Mouse (Mus musculus) monocyte, adult 5-6 weeks (primary cell): Measurements from ENCODE around the gene Fkbp8. TPM values are rescaled to one million over a fixed set of nuclear protein-coding genes. Genes with fewer than 3 reads are reported as not detected.

Experiments used
- ATAC-seq: fragments of 153-309, 156-312 bp; replicated peaks from 2 replicates; pipeline ENCODE4 v1.8.0; 2017; ENCODE audit warnings: mild to moderate bottlenecking; ENCODE audit not compliant: low TSS enrichment, insufficient number of reproducible peaks, severe bottlenecking, poor library complexity, low FRiP score
- total RNA-seq: library from RNA; stranded (forward); fragments of 200-1000, 200-491, 200-594 nt; gene quantifications from 3 replicates; pipeline ENCODE4 v1.2.3, GENCODE M21; 2017

Fkbp8 gene
- total RNA-seq, 1 experiment from 2014 or later: 174 TPM

DNA sequence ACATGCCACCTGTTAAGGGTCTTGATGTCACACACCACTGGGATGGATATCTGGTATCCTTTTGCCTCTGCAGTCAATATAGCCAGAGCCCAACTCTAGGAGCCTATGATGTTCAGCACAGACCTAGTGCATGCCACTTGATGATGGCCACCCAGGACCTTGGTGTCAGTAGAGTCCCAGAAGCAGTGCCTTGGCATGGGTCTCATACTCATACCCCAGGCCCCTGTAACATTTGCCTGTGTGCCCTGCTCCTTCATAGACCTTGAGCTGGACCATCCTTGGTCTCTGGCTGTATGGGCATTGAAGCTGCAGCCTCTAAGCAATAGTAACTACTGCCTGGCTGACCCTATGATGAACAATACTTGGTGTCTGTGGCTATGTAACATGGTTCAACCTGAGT is 46.8 kb downstream of the Fkbp8 start:
- ATAC-seq: no peak

DNA sequence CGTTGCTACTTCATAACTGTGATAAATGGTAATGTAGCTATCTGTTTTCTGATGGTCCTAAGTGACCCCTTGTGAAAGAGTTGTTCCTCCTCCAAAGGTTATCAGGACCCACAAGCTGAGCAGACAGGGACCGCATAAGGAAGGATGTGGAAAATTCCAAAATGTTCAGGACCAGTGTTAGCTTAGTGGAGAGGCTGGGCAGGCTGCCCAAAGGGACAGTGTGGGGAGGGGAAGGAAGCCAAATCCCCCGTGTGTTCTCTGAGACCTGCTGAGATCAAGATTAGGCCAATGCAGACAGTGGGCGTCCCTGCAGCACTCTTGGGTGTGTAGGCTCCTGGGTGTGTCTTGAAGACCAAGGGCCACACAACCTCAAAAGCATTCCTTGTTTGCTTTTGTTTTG is 47.4 kb downstream of the Fkbp8 start:
- no peak for ATAC-seq

DNA sequence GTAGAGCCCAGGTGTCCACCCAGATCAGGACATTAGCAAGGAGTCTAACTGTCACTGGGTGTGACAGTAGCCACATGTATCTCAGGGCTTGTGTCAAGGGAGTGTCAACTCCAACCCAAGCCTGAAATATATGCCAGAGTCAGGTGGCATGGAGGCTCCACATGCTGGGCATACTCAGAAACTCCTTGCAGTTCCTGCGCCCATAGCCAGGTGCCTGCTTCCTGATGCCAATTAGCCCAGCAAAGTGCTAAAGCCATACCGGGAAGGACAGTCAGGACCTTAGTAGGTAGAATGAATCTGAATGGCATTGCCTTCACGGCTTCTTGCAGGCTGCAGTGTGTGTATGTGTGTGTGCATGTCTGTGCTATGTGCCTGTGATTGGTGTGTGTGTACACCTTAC is 49.7 kb downstream of the Fkbp8 start:
- no peak for ATAC-seq

DNA sequence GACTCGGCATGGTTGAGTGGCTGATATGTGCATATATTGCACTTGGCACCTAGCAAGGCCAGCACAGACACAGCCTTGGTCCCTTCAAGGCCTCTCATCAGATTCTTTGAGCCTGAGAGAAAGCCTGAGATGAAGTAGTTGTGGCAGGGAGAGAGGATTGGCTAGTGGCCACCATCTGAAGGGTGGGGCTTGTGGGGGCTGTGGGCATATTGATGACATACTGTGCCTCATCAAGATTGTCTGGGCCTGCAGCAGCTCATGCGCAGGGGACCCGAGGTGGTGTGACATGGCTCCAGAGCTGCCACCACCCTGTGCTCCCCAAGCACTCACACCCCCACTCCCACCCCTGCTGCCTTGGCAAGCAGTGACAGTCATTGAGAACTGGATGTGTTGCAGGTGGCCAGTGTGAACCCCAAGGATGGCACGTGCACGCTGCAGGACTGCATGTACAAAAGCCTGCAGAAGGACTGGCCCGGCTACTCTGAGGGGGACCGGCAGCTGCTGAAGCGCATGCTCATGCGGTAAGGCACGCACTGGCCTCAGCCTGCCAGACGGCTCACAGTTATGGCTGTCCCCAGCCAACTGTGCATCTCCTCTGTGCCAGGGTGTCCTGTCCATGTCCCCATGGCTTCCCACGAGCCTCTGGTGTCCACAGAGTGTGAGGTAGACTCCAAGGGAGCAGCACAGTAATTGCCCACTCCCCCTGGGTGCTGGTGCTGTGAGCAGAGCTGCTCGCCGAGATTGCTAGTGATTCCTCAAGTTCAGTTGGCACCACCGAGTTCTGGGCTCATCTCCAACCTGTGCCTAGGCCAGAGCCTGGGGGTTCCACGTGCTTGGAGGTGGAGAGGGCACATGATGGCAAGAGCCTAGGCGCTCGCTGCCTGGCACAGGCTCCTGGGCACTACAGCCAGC is 56.2 kb downstream of the Fkbp8 start:
- no peak for ATAC-seq

DNA sequence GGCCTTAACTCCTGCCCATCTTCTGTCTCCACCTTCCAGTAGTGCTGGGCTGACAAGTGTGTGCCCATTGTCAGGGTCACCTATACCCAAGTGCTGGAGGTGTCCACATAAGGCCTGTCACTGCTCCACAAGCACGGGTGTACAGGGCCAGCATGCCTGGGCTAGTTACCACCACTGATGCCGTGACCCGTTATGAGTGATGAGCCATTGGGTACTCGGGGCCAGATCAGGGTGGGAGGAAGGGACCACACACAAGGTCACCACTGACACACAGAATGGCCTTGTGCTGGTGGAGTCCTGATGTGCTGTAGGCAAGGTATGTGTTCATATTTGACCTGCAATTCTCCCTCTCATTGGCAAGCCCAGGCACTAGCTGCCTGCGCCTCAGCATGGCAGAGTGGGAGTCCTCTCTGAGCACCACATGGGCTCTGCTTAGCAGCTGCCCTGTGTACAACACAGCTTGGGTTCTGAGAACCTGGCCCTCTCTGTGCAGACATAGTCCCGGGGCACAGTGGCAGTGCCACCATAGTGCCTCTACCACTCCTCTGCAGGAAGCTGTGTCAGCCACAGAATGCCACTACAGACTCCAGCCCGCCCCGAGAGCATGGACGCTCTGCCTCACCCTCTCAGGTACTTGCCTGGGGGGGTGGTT is 57.2 kb downstream of the Fkbp8 start:
- 0 out of 2 replicates have a peak, but pooled peaks have one; percentile 10 for ATAC-seq

Other genes starting within 250 kb of the Fkbp8 start
- gene Homer3, start 244.9 kb upstream of the Fkbp8 start, total RNA-seq: 2.0 to 3.7 TPM (median 3.4 TPM) in 3 replicates
- gene Ddx49, start 225.2 kb upstream of the Fkbp8 start, total RNA-seq: 74.6 to 94.0 TPM (median 75.3 TPM) in 3 replicates
- 79.7 to 131 TPM (median 108 TPM) in 3 replicates for gene Cope, start 225.2 kb upstream of the Fkbp8 start, total RNA-seq
- gene Cers1, start 211.9 kb upstream of the Fkbp8 start, total RNA-seq: not detected in 3 replicates
- not detected in 3 replicates for gene Gdf1, start 197.9 kb upstream of the Fkbp8 start, total RNA-seq
- gene Upf1, start 174.4 kb upstream of the Fkbp8 start, total RNA-seq: 21.5 to 44.5 TPM (median 27.6 TPM) in 3 replicates
- 0.11 to 4.1 TPM (median 0.19 TPM) in 3 replicates for gene Comp, start 154.2 kb upstream of the Fkbp8 start, total RNA-seq
- 1.8 to 7.0 TPM (median 6.5 TPM) in 3 replicates for gene Crtc1, start 88.1 kb upstream of the Fkbp8 start, total RNA-seq
- 3.3 to 8.3 TPM (median 3.4 TPM) in 3 replicates for gene Klhl26, start 50.8 kb upstream of the Fkbp8 start, total RNA-seq
- not detected in 3 replicates for gene Tmem59l, start 40.4 kb upstream of the Fkbp8 start, total RNA-seq
- not detected in 3 replicates for gene Crlf1, start 34.6 kb upstream of the Fkbp8 start, total RNA-seq
- 16.6 to 32.7 TPM (median 26.1 TPM) in 3 replicates for gene Rex1bd, start 21.0 kb upstream of the Fkbp8 start, total RNA-seq
- 1,178 to 1,886 TPM (median 1,315 TPM) in 3 replicates for gene Uba52, start 16.9 kb upstream of the Fkbp8 start, total RNA-seq
- 63.0 to 84.2 TPM (median 67.0 TPM) in 3 replicates for gene Kxd1, start 232 bp downstream of the Fkbp8 start, total RNA-seq
- gene Ell, start 11.7 kb downstream of the Fkbp8 start, total RNA-seq: 13.9 to 16.9 TPM (median 15.1 TPM) in 3 replicates
- gene Isyna1, start 66.6 kb downstream of the Fkbp8 start, total RNA-seq: 9.3 to 16.3 TPM (median 15.3 TPM) in 3 replicates
- 83.1 to 151 TPM (median 94.1 TPM) in 3 replicates for gene Ssbp4, start 81.1 kb downstream of the Fkbp8 start, total RNA-seq
- 28.5 to 42.6 TPM (median 42.2 TPM) in 3 replicates for gene Lrrc25, start 88.4 kb downstream of the Fkbp8 start, total RNA-seq
- gene Gdf15, start 104.7 kb downstream of the Fkbp8 start, total RNA-seq: 0.19 to 3.8 TPM in 2 of 3 replicates, not detected in the other
- gene Pgpep1, start 132.7 kb downstream of the Fkbp8 start, total RNA-seq: 2.3 to 4.9 TPM (median 3.3 TPM) in 3 replicates
- gene Lsm4, start 145.5 kb downstream of the Fkbp8 start, total RNA-seq: 69.1 to 93.3 TPM (median 80.9 TPM) in 3 replicates
- gene Jund, start 171.2 kb downstream of the Fkbp8 start, total RNA-seq: 131 to 182 TPM (median 168 TPM) in 3 replicates
- gene Iqcn, start 175.7 kb downstream of the Fkbp8 start, total RNA-seq: 0.67 to 0.78 TPM in 2 of 3 replicates, not detected in the other
- not detected in 3 replicates for gene Gm3336, start 190.8 kb downstream of the Fkbp8 start, total RNA-seq
- 0.10 to 0.19 TPM in 2 of 3 replicates, not detected in the other for gene Pde4c, start 196.0 kb downstream of the Fkbp8 start, total RNA-seq
- 0.85 to 5.4 TPM (median 2.5 TPM) in 3 replicates for gene Rab3a, start 227.0 kb downstream of the Fkbp8 start, total RNA-seq
- gene Mpv17l2, start 233.2 kb downstream of the Fkbp8 start, total RNA-seq: 2.0 to 11.3 TPM (median 4.8 TPM) in 3 replicates
- 5.5 to 12.7 TPM (median 10.3 TPM) in 3 replicates for gene Pik3r2, start 249.0 kb downstream of the Fkbp8 start, total RNA-seq